Mouse (Mus musculus) brown adipose tissue, adult 24 weeks (tissue): Measurements from ENCODE around the gene Rims1. TPM values are rescaled to one million over a fixed set of nuclear protein-coding genes. Genes with fewer than 3 reads are reported as not detected.

Experiments used
- H3K27ac ChIP-seq: fragments of 200-500 bp; replicated peaks from 2 replicates; pipeline ENCODE4 v1.5.1; 2012; ENCODE audit warnings: low read depth, mild to moderate bottlenecking, low read length
- H3K4me1 ChIP-seq: fragments of 200-500 bp; 2 replicates; pipeline ENCODE4 v1.6.1; 2012; ENCODE audit warnings: low read length, mixed read lengths; ENCODE audit not compliant: control insufficient read depth, insufficient read depth, insufficient read length
- H3K4me3 ChIP-seq: fragments of 200-500 bp; 2 replicates; pipeline ENCODE4 v1.5.1; 2012; ENCODE audit warnings: low read depth, mild to moderate bottlenecking, low read length, moderate library complexity; ENCODE audit not compliant: insufficient read depth
- polyA plus RNA-seq: library from polyadenylated mRNA; stranded (reverse); fragments of >200 nt; gene quantifications from 2 replicates; pipeline ENCODE4 v1.2.4, GENCODE M21; 2012; ENCODE audit not compliant: missing spikeins, insufficient read depth, insufficient read length

Rims1 gene
- polyA plus RNA-seq, 1 experiment: not detected

DNA sequence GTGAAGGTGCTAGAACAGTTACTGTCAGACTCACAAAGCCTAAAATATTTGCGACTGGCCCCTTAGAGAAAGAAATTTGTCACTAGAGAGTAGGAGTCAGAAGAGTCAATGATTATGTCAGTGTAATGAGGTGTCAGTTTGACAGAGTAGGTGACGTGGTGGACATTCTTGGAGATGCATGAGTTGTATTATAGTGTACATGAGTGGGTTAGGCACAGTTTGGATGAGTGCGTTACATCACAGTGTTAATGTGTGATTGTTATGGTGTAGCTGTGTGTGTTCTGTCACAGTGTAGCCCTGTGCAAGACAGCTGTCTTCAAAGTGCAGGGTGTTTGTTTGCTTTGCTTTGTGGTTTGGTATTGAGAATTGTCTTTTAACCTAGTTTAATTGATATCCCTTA, 226.3 kb downstream of the Rims1 start:
- Histone ChIP-seq H3K4me1 (no peaks in the 10 kb centered on the region), H3K4me3 (no peak overlapping the region), H3K27ac (no peak overlapping the region)

DNA sequence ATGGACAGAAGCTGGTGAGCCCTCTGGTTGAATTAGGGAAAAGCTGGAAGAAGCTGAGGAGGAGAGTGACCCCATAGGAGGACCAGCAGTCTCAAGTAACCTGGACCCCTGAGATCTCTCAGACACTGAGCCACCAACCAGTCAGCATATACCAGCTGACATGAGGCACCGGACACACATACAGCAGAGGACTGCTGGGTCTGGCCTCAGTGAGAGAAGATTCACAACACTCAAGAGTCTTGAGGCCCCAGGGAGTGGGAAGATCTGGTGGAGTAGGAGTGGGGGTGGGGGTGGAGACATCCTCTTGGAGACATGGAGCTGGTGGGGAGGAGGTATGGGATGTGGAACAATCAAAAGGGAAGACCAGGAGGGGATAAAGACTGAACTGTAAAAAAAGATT, 233.1 kb downstream of the Rims1 start:
- Histone ChIP-seq H3K4me1 (no peaks in the 10 kb centered on the region), H3K27ac (no peak overlapping the region), H3K4me3 (no peak overlapping the region)

DNA sequence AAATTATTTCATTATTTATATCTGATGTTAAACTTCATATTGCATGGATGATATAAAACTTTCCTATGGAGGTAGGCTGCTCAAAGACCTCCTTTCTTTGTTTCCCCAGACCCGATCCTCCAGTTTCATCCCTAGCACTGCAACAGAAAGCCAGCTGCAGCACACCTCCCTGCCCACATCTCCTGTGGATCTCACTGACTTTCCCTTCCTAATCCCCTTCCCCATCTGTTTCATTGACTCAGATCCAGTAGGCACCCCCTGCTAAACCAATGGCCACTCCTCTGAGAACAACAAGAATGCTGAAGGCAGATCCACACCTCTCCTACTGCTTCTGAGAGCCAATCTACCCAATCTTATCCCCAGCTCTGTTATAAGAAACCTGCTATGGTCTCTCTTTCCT, 259.5 kb downstream of the Rims1 start:
- no peak overlapping the region for H3K4me3 ChIP-seq
- no peaks in the 10 kb centered on the region for H3K4me1 ChIP-seq
- H3K27ac ChIP-seq: no peak overlapping the region

DNA sequence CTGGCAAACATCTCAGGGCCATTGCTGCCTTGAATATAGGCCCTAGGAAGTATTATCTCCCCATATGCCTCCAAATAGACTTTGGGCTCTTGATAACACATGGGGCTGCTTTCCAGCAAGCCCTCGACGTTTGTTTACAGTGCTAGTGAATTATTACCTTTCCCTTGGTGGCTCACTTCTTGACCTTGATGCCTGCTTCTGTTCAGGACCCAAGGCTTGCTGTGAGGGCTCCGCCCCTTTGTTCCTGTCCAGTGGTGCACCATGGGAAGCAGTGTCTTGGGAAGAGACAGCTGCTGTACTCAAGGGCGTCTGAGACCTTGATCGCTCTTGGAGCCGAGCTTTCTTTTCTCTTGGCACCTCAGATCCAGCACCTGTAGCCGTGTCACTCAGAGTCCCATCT, 267.7 kb downstream of the Rims1 start:
- Histone ChIP-seq H3K4me1 (no peaks in the 10 kb centered on the region), H3K27ac (no peak overlapping the region), H3K4me3 (no peak overlapping the region)

DNA sequence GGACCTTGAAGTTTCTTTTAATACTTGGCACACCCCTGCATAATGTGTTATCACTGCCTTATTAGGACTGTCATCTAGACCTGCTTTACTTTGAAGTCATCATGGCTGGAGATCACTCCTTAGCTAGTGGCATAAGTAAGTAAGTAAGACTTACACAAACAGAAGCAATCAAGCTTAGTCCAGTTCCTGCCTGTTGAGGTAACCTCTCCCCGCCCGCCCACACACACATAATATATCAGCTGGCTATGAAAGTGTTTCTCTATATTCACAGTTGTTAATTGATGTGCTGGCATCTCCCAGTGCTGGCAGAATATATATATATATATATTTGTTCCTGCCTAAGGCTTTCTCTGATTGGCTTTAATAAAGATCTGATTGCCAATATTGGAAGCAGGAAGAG, 269.0 kb downstream of the Rims1 start:
- Histone ChIP-seq H3K4me3 (no peak overlapping the region), H3K4me1 (no peaks in the 10 kb centered on the region), H3K27ac (no peak overlapping the region)

DNA sequence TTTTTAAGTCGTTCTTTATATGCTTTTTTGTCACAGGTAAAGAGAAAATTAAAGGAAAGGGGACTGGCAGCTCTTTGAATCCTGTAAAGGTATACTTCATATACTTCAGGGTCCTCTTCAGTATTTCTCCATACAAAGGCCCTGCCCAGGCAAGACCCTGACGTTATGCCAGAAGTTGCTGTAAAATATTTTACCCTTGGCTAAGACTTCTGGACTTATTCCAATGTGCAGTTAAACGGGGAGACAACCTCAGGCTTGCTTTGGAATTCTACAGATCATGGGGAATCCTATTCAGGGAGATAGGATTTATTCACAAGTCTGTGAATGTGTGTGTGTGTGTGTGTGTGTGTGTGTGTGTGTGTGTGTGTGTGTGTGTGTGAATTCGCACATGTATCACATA, 270.7 kb downstream of the Rims1 start:
- H3K4me3 ChIP-seq: no peak overlapping the region
- H3K4me1 ChIP-seq: no peaks in the 10 kb centered on the region
- H3K27ac ChIP-seq: no peak overlapping the region

DNA sequence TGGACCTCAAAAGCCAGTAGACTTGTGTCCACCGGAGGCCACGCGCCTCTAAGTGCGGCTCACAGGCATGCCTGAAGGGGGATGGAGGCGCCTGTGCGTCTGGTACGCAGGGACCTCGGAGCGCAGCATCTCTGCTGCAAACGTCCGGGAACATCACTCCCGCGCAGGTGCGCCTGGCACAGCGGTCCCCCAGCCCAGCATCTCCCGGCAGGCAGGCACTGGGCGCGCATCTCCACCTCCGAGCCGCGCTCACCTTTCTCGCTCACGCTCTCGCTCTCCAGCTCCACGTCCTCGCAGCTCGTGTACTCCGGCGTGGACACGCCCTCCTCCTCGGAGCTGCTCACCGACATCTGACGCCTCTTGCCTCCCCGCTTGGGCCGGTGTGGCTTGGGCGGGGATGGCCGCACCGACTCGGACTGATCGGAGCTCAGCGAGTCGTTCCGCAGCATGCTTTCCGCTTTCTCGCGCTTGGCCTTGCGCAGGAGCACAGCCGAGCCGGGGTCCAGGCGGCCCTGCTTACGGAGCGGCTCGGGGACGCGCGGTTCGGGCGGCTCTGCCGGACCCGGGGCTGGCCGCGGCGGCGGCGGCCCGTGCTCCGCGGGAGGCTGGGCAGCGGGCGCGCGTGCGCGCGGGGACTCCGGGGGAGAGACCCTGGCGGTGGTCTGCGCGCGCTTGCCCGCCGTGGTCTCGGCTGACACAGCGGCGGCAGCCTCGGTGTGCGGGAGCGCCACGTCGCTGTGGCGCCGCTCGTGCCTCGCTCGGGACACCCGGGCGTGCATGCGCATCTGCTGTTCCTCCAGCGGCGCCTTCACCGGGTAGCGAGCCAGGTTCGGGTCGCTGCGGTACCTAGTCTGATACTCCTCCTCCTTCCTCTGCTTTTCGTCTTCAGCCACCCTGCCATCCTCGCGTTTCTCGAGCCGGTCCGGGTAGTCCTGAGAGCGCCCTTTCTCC, 272.4 kb downstream of the Rims1 start:
- no peak overlapping the region for H3K27ac ChIP-seq
- no peaks in the 10 kb centered on the region for H3K4me1 ChIP-seq
- peak overlapping the region; percentile 14; the same call in 1 of the 2 replicates for H3K4me3 ChIP-seq

DNA sequence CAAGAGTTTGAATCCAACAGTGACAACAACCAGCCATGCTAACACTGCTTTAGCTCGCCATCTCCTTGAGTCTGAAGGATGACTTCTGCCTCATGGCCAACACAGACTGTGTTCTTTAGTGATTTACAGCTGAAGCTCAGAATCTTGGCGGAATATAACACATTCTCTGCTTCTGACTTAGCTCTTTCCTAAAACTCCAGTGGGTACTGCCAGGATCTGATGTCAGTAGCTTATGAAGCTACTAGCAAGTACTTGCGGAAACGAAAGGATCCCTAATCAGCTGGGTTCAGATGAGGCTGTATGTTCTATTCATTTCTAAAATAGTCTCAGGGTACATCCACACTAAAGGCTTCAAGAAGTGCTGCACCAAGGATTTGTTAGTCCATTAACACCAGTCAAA, 290.7 kb downstream of the Rims1 start:
- Histone ChIP-seq H3K4me1 (no peaks in the 10 kb centered on the region), H3K4me3 (no peak overlapping the region), H3K27ac (no peak overlapping the region)

DNA sequence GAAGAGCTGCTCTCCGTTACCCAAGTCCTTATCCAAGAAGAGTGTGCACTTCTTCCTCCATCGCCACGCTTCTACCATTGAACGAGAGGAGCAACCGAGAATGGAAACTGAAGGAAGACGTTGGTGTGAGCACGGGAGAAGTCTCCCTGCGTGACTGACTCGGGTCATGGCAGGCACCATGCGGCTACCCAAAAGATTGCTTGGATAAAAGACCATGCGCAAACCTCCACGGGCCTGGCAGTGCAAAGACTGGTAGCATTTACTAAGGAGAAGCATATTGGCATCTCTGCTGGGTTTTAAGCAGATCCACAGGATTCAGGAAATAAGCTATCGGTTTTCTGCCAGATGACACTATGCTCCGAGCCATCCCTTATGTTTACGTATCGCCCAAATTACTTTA, 293.4 kb downstream of the Rims1 start:
- no peak overlapping the region for H3K4me3 ChIP-seq
- no peaks in the 10 kb centered on the region for H3K4me1 ChIP-seq
- no peak overlapping the region for H3K27ac ChIP-seq

DNA sequence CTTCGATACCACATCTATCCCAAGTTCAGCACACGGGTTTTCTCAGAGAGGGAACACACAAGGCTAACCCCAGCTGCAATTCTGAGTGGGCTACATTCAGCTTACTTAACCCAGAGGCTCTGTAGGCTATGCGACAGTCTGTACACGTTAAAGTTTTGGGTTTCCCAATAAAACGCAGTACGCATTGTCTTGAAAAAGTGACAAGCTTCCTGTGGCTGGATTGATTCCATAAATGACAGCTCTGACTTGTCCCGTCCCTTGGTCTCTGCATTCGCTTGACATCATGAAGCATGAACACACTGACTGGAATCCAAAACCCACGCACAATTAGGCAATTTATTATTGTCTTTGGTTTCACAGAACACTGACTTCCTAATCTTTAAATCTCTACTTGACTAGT, 294.2 kb downstream of the Rims1 start:
- no peak overlapping the region for H3K4me3 ChIP-seq
- H3K4me1 ChIP-seq: no peaks in the 10 kb centered on the region
- no peak overlapping the region for H3K27ac ChIP-seq

DNA sequence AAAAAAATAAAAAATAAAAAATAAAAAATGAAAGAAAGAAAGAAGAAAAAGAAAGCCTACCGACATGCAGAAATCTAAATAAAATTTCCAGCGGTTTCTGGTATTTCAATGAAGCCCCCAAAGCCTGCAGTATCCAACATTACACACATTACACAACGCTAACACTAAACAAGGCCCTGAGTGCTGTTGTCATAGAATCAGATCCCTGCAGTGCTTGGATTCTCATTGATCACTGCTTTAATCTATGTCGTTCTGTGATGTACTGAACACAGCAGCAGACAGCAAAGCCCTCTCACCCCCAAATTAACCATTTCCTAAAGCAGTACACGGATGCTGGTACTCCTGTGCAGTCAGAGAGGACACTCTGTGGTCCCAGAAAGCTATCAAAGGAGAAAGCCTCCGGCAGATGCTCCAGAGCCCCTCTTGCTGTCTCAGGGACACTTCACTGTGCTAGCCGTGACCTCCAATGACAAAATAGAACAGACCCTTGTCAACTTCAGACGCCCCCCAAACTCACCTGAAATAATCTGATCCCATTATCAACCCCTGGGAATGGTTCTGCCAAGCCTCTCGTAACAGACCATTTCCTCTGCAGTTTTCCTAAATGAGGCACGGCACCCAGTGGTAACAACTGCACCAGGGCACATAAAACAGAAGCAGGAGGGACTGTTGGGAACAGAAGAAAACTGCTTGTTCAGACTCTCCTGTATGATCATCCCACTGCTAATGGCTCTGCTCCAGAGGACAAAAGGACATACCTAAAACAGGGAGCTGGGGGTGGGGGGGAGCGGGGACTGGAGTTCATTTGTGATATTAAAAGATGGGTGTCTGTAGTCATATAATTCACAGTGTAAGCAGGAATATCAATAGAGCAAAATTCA, 296.8 kb downstream of the Rims1 start:
- Histone ChIP-seq H3K27ac (no peak overlapping the region), H3K4me1 (no peaks in the 10 kb centered on the region), H3K4me3 (no peak overlapping the region)

DNA sequence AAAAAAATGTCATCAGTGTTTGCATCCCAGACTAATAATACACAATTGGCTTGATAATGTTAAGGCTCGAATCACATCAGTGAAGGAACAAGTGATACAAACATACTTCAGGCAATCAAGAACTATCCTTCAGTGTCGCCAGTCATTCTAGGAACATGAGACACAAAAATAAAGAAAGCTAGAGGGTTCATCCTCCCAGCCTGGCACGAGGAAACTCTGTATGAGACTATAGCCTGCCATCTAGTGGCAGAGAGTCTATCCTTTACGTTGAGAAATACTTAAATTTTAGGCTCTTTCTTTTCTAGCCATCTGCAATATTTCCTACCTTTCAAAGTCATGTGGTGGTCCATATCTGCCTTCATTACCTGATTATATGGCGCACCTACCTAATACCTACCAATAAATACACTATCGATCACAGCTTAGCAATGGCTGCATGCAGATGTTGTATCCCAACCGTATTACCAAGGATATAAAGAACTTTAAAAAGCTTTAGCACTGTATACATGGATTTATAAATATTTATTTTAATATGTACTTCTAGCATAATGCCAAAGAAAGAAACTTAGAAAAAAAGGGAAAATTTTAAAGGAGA, 318.4 kb downstream of the Rims1 start:
- H3K4me1 ChIP-seq: no peaks in the 10 kb centered on the region
- H3K4me3 ChIP-seq: no peak overlapping the region
- H3K27ac ChIP-seq: no peak overlapping the region

DNA sequence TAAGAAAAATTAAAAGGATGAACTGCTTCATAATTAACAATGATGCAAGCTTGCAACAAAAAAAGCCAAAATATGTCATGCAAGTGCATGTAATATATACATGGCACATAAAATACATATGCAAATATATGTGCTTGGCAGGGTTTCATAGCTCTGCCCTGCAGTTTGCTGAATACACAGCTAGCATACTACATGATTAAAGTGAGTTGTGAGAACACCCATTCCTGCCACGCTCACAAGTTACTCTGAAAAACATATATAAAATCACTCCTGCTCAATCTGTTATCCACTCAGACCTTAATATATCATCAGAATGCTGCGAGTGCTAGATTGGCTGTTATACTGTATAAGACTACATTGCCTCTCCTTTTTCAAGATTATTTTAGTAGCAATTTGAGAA, 329.6 kb downstream of the Rims1 start:
- Histone ChIP-seq H3K4me1 (no peaks in the 10 kb centered on the region), H3K4me3 (no peak overlapping the region), H3K27ac (no peak overlapping the region)

DNA sequence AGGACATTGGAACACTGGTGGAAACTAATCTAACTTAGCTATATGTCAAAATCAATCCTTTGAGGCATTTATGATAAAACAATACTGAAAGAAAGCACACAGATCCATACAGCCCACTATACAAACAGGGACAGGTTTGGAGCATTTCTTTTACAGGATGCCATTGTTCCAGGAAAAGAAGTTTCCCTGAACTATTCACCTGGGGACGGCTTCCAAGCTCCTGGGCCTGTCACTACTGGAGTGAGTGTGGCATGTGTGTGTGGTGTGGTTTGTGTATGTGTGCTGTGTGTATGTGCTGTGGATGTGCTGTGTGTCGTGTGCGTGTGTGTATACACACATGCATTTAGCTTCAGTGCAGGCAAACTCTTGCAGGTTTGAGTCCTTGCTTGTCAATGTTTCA, 338.8 kb downstream of the Rims1 start:
- no peak overlapping the region for H3K4me3 ChIP-seq
- no peak overlapping the region for H3K27ac ChIP-seq
- no peaks in the 10 kb centered on the region for H3K4me1 ChIP-seq

DNA sequence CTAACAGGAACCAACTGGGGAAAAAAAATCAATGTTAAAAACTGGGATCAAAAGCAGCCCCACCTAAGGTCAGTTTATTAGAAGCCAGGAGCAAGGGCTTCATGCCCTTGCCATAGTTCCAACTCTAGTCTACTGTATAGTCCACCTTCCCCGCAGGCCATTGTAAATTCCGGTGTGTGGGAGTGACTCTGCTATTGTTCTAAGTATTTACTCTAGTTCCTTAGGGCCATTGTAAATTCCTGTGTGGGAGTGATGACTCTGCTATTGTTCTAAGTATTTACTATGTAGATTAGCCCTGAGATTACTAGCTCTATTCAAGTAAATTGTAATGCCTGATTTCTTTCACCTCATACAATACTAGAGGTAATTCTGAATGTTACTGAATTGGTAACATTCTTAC, 339.2 kb downstream of the Rims1 start:
- H3K4me3 ChIP-seq: no peak overlapping the region
- H3K4me1 ChIP-seq: no peaks in the 10 kb centered on the region
- no peak overlapping the region for H3K27ac ChIP-seq
